Mouse (Mus musculus): Measurements from ENCODE around the gene Piezo1.
A peak's percentile ranks its signal among the peaks of the same experiment; 100 is the strongest.

Gene Piezo1

GRCm38 (mm10) chr8:122551265-122552051, at the start of gene Piezo1:
Gene Piezo1 (minus strand): TSS chr8:122551329.
- DNase-seq (ENCODE audit: low read depth, low spot score) = peak; percentile 95

GRCm38 (mm10) chr8:122600666-122601065, 49.5 kb upstream of the Piezo1 start:
- no peak for DNase-seq (ENCODE audit: low read depth, low spot score)

DNA sequence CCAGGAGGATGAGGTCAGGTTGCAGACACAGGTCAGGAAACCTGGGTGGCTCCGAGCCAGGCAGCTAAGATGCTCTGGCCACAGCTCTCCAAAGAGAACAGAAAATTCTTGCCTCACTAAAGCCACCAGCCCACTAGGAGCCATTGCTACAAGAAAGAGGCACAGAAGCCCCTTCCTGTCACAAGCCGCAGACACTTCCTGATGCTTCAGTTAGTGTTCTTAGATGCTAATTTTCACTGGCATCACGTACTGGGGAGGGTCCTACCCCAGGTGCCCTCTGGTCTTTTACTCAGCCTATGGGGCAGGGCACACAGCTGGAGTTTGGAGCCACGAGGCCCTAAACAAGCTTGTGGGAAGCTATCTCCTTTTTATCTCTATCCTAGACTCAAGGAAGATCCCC, 44.9 kb upstream of the Piezo1 start:
- no peak for DNase-seq (ENCODE audit: low read depth, low spot score)

- no peak for DNase-seq (ENCODE audit: low read depth, low spot score)
Observed at GRCm38 (mm10) chr8:122593783-122594507, 42.8 kb upstream of the Piezo1 start.

GRCm38 (mm10) chr8:122593240-122593639, 42.1 kb upstream of the Piezo1 start:
- DNase-seq (ENCODE audit: low read depth, low spot score) = no peak

DNA sequence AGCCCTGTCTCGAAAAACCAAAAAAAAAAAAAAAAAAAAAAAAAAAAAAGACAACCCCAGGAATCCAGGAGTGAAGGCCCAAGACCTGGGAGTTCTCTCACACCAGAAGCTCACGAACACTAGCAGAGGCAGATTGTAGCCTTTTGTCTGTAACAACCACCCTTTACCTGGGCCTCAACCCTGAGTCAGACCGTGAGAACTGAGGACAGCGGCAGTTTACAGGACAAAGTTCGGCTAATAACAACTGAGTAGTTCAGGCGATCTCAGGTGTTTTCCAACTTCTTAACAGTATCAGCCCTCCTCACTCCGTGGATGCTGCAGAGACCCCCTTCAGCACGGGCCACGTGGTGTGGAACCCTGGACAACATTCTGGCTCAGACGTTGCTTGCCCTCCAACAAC, 35.6 kb upstream of the Piezo1 start:
- no peak for DNase-seq (ENCODE audit: low read depth, low spot score)

DNA sequence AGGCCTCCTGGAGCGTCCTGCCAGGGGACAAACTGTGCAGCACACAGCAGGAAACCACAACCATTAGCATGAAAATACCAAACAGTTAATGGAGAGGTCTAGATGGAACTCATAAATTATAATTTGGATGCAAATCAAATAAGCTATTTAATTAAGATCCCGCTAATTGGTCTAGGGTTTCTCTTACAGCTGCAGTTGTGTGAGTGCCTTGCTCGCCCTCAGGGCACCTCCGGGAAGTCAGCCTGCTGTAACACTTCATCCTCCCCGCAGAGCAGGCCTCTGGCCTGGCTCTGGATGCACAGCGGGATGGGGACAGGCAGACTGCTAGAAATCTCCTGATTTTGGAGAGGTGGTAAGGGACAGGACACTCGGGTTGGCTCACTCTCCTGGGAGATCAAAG, 35.0 kb upstream of the Piezo1 start:
- no peak for DNase-seq (ENCODE audit: low read depth, low spot score)

DNA sequence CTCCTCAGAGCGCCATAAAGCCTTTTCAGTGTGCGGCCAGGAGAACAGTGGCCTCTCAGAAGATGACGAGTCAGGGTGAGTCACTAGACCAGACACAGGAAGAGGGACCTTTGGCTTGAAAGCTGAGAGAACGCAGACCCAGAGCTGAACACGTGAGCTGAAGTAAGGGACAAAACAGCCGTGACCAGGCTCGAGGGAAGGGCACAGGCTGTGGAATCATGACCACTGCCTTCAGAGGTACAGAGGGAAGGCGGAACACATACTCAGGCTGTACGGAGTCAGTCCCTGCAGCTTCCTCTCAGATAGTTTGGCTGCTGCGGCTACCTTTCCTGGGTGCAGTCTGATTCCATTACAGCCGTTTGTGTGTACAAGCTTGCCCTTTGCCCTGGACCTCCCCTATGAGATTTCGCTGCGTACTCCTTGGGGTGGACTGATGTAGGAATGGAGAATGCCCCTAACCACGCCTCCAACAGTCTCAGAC, 34.3 kb upstream of the Piezo1 start:
- no peak for DNase-seq (ENCODE audit: low read depth, low spot score)

- DNase-seq (ENCODE audit: low read depth, low spot score) = no peak
Observed at GRCm38 (mm10) chr8:122584981-122585380, 33.9 kb upstream of the Piezo1 start.

GRCm38 (mm10) chr8:122580926-122581325, 29.8 kb upstream of the Piezo1 start:
- no peak for DNase-seq (ENCODE audit: low read depth, low spot score)

DNA sequence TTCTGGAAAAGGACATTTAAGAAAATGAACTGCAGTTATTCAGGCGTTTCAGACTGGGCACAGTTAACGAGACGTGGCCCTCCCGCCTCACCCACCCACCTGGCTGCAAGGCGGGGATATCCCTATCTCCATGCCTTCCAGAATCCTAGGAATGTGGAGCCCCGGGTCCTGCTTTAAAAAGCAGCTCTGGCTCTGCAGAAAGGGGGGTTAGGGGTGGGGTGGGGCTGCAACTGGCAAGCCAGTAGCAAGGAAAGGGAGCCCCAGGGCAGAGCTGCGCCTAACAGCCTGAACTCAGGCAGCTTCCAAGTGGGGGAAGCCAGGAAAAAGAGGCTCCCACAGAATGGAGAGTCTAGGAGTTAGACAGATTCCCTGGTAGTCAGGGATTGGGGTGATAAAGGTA, 28.1 kb upstream of the Piezo1 start:
- peak; percentile 64 for DNase-seq (ENCODE audit: low read depth, low spot score)

DNA sequence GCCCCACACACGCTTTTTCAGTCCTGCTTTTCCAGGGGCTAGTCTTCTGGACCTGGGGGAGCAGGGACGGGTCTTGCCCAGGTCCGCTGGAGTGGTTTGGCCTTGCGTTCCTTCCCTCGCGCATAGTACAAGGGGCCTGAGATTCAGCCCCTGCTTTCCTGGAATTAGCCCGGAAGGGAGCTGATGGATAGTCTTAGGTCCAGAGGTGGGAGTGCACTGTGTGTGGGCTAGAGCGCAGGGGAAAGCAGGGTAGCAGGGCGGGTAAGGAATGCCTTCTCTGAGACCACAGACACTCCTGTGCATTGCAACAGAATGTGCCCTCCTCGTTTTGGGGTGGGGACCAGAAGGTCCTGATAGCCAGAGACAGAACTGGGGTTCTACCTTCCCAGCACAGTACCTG, 26.0 kb upstream of the Piezo1 start:
- DNase-seq (ENCODE audit: low read depth, low spot score) = no peak

DNA sequence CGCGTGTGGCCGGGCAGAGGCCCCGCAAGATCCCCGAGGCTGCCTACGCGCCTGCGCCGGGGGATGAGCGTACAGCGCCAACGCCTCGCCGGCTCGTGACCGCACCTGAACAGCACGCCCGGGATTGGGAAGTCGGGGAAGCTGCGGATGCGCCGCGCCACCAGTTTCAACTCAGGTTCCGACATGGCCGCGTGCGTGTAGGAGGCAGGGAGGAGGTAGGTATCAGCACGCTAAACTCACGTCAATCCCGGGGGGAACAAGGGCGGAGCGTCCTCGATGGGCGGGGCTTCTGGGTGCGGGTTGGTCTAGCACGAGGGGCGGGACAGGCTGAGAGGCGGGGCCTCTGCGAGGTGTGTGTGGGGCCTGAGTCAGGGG, 25.5 kb upstream of the Piezo1 start, which contains the start of gene Aprt:
Aprt (minus strand) TSS at position 262 of the 375 bp plus-strand sequence.
- DNase-seq (ENCODE audit: low read depth, low spot score) = peak; percentile 96

DNA sequence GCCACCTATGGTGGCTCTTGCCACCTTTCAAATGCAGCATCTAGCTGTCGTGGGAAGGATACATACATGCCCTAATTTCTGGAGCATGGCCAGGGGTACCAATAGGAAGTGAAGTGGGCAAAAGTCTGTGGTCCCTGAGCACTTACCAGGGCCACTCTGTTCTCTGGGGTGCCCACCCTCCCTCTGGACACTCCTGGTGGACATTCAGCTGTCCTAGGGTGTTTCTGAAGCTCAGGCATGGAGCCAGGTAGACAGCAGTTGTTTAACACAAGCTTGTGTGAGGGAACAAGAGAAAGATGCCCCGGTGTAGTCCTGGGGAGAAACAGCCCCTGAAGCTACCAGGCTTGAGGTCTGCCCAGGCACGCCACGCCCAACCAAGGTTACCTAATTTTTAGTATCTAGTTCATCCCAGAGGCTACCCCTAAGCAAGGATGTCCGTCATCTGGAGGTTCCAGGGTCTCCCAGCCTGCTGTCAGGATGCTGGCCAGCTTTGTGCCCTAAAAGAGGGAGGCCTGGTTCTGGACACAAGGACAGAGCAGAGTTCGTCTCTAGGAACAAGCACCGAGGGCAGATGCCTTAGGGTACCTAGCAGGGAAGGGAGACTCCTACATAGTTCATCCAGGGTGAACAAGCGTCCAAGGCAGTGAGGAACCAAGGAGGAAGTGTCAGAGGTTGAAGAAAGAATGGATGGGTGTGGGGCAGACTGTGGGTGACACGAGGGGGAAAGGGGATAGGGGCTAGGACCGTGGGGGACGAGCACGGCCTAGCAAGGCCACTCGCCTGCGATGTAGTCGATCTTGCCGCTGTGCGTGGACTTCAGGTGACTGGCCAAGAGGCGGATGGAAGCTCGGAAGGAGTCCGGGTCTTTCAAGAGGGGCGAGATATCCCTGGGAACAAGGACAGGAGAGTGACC, 24.9 kb upstream of the Piezo1 start:
- no peak for DNase-seq (ENCODE audit: low read depth, low spot score)

- DNase-seq (ENCODE audit: low read depth, low spot score) = peak; percentile 69
Observed at GRCm38 (mm10) chr8:122575286-122575685, 24.2 kb upstream of the Piezo1 start.

DNA sequence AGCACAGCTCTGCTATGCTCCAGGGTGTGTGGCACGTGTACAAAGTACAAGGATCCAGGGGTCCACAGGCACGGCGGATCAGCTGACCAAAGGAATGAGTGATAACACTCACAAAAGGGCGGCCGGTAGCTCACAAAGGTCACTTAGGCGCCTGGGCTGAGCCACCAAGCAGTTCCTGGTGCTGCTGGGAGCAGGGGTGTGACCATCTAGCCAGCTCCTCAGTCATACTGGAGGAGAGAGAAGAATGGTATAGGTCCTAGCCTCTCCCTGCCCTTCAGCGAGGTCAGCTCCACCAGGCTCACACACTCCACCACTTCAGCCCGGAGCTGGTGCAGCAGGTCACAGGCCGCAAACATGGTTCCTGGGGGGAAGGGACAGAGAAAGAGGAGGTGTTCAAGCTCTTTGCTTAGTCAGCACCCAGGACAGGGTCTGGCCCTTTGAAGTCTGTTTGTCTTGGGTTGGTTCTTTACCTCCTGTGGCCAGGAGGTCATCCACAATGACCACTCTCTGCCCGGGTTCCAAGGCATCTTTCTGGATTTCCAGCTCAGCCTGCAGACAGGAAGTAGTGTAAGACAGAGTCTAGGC, 23.6 kb upstream of the Piezo1 start:
- peak; percentile 58 for DNase-seq (ENCODE audit: low read depth, low spot score)

DNA sequence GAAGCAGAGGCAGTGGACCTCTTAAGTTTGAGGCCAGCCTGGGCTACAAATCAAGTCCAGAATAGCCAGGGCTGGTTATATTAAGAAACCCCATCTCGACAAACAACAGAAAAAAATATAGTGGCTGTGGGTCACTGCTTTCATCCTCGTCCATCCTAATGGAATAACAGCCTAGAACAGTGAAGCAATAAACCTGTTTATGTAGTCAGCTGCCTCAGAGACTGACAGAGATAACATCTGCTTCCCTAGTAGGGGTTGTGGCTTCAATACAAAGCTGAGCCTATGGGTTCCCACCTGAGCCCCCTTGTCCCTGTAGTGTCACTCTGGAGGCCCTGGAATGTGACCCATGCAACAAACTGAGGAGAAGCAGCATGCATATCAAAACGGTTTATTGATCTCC, 23.1 kb upstream of the Piezo1 start:
- no peak for DNase-seq (ENCODE audit: low read depth, low spot score)

GRCm38 (mm10) chr8:122573577-122573976, 22.4 kb upstream of the Piezo1 start:
- DNase-seq (ENCODE audit: low read depth, low spot score) = peak; percentile 42

GRCm38 (mm10) chr8:122573176-122573575, 22.0 kb upstream of the Piezo1 start:
- peak; percentile 61 for DNase-seq (ENCODE audit: low read depth, low spot score)

DNA sequence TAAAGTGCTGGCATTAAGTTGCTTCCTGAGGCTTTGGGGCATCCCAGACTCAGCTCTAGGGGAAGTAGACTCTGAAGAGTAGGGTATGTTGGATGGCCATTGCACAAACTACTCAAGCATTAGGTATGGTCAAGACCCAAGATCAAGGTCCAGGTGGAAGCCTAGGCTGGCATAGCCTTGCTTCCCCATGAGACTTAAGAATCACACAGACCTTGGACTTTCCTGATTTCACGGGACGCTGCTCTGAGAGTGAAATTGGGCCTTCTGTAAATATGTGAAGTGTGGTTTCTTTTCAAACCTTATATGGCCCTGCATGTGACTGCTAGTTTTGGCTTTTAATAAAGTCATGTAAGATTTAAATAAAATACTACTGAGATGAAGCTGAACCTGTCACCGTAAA, 21.6 kb upstream of the Piezo1 start:
- DNase-seq (ENCODE audit: low read depth, low spot score) = no peak

DNA sequence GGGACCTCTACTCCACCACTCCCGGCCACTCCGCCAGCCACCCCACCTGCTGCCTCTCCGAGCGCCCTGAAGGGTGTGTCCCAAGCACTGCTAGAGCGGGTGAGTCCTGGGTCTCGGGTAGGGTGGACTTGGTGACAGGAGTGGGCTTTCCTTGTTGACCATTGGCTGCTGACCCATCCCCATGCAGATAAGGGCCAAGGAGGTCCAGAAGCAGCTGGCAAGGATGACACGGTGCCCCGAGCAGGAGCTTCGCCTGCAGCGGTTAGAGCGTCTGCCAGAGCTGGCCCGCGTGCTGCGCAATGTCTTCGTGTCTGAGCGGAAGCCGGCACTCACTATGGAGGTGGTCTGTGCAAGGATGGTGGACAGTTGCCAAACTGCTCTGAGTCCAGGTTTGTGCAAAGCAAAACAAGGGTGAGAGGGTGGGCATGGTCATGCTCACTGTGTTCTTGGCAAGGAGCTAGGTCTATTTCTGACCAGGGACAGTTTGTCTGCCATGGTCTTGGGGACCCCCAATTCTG, 20.7 kb upstream of the Piezo1 start:
- no peak for DNase-seq (ENCODE audit: low read depth, low spot score)

Data from R1 (cell line).